Mouse (Mus musculus) bone marrow macrophage, adult 2 months (primary cell): ENCODE measurements around the gene Cd44.

Source experiments
- CTCF ChIP-seq: IDR thresholded peaks from 2 replicates; pipeline ENCODE4 v1.5.1; 2012; ENCODE audit warnings: low read depth, mild to moderate bottlenecking, low read length, moderate library complexity
- POLR2A ChIP-seq: IDR thresholded peaks from 2 replicates; pipeline ENCODE4 v1.6.1; 2012; ENCODE audit warnings: mild to moderate bottlenecking, low read depth, low read length, borderline replicate concordance

GRCm38 (mm10) chr2:102820225-102820711 lies 81.2 kb downstream of the Cd44 start:
- TF ChIP-seq CTCF (no peak), POLR2A (no peak)
